Mouse (Mus musculus): ENCODE results near the gene Ephx4.

DNA sequence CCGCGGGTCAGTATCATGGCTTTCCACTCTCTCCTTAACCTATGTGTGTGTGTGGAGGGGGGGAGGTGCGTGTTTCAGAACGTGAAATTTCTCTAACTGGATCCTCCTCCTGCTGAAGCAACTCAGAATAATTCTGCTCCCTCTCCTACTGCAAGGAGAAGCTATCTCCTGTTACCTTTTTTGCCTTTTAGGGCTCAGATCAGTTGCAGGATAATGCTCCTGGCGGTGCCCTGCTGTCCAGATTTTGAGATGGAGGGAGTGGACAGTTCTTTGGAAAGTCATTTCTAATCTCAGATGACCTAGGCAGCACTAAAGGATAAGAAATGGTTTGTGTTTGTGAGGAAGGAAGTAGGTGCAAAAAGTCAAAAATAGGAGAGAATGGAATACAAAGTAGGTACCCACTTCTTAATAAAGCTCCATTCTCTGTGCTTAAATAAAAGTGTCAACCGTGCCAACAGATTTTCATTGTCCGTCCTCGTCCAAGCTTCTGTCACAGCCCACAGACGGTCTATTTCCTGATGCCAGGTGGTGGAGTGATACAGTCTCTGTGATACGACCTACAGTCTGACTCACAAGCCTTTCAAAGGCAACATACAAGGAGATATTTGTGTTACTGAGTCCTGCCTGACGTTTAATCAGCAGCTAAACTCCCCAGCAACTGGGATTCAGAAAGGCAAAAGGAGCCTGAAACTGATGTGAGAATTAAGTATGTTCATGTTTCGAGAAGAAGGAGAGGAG is 1.6 kb downstream of the Ephx4 start:
- no peak for TF ChIP-seq CTCF (IDR thresholded peaks at IDR 0.05; ENCODE audit: borderline replicate concordance, extremely low read depth, insufficient read depth, insufficient read length)
- TF ChIP-seq POLR2A (IDR thresholded peaks at IDR 0.05; ENCODE audit: borderline replicate concordance, extremely low read depth, insufficient read depth, insufficient read length, poor library complexity, severe bottlenecking): no peak
